Comparison of ENCODE assay signal across 8 mouse cellular contexts in genomic region chr11:120261416-120262355, GRCm38 (mm10). TPM values are rescaled to one million over a fixed set of nuclear protein-coding genes. Genes with fewer than 3 reads are reported as not detected.
DNase-seq lines count a peak whose midpoint lies in the region; ATAC-seq and TF ChIP-seq lines count a peak whose summit lies in the region.

No protein-coding gene starts in this region.

- H3K36me3 ChIP-seq in E14TG2a.4 (ENCODE audit: insufficient read depth, low read length): peaks cover 58% of the 10 kb centered on the region
- H3K36me3 ChIP-seq in lung, embryonic 14.5 days (ENCODE audit: insufficient read depth): 0 out of 2 replicates have a peak, but pooled peaks cover 13% of the 10 kb centered on the region

- H3K27me3 ChIP-seq in E14TG2a.4 (ENCODE audit: insufficient read depth, low read length): no peaks in the 10 kb centered on the region
- no peaks in the 10 kb centered on the region for H3K27me3 ChIP-seq in lung, embryonic 14.5 days (ENCODE audit: insufficient read depth, low read length)

- TF ChIP-seq CTCF in E14TG2a.4 (conservative IDR thresholded peaks at IDR 0.05; ENCODE audit: low read length): no peak
- TF ChIP-seq CTCF in lung, embryonic 14.5 days (IDR thresholded peaks at IDR 0.05; ENCODE audit: low read depth): no peak

- WGBS in lung, embryonic 14.5 days: 12% methylated on average over 20 of the region's 20 CpGs

- H3K4me3 ChIP-seq in E14TG2a.4 (replicated peaks; ENCODE audit: low read length): peak overlapping the region; percentile 48
- no peak overlapping the region for H3K4me3 ChIP-seq in lung, embryonic 14.5 days (ENCODE audit: low read depth, low read length)

- peak; percentile 57 to 69 for ATAC-seq in hematopoietic stem cell, adult 5-6 weeks (replicated peaks in 1 of 2; ENCODE audit: insufficient read depth in 1 of 2, low FRiP score in 2 of 2, low TSS enrichment in 1 of 2, low read depth in 1 of 2, poor library complexity in 2 of 2, severe bottlenecking in 2 of 2)
- ATAC-seq in lung, embryonic 14.5 days (ENCODE audit: insufficient read depth): peak; percentile 83

- H3K4me1 ChIP-seq in E14TG2a.4 (replicated peaks; ENCODE audit: low read depth, low read length): peaks cover 90% of the 10 kb centered on the region
- H3K4me1 ChIP-seq in lung, embryonic 14.5 days (ENCODE audit: insufficient read depth): peaks cover 66% of the 10 kb centered on the region

- H3K27ac ChIP-seq in lung, embryonic 14.5 days (ENCODE audit: low read depth): peak overlapping the region; percentile 84

- peak; percentile 95 to 100 for DNase-seq in cerebellum, adult 18-20 months
- DNase-seq in frontal cortex, postnatal 10 days (ENCODE audit: low spot score in 2 of 2): peak; percentile 89 to 91
- DNase-seq in layer of hippocampus, adult 9-10 months (ENCODE audit: low spot score): peak; percentile 83
- peak; percentile 95 for DNase-seq in lung, embryonic 14.5 days
- peak; percentile 96 for DNase-seq in ovary, postnatal 36 days (ENCODE audit: low spot score)
- peak; percentile 80 for DNase-seq in urinary bladder, postnatal 10 days (ENCODE audit: low spot score)

- no peak overlapping the region for H3K9ac ChIP-seq in lung, embryonic 14.5 days

- H3K4me2 ChIP-seq in lung, embryonic 14.5 days: peak overlapping the region; percentile 27

- H3K9me3 ChIP-seq in E14TG2a.4 (ENCODE audit: low read length): no peaks in the 10 kb centered on the region
- H3K9me3 ChIP-seq in lung, embryonic 14.5 days (ENCODE audit: low read depth, low read length): no peaks in the 10 kb centered on the region

RNA-seq across cellular contexts. Expression of gene Bahcc1, which starts 28.9 kb away (rescaled TPM):
- total RNA-seq in hematopoietic stem cell, adult 5-6 weeks (2017): 6.8 and 9.4 TPM in 2 replicates
- 14.3 and 15.6 TPM in 2 replicates for polyA plus RNA-seq in lung, embryonic 14.5 days (2014; fragmentation: Nextera tagmentation; extraction: Ambion mirVana)
